Mouse (Mus musculus) forebrain, embryonic 16.5 days (tissue): ENCODE data around the gene Schip1. TPM values are rescaled to one million over a fixed set of nuclear protein-coding genes. Genes with fewer than 3 reads are reported as not detected.

Experiments
- ATAC-seq: fragments of 200-750 bp; cut with Nextera tagmentation; 2 replicates; pipeline ENCODE4 v1.8.0; 2017; ENCODE audit warnings: mild to moderate bottlenecking, moderate library complexity
- H3K27ac ChIP-seq: fragments of 300-500 bp; sonication (generic); 2 replicates; pipeline ENCODE4 v1.5.1; 2014; ENCODE audit warnings: low read length, control low read depth
- H3K27me3 ChIP-seq: fragments of 300-500 bp; sonication (generic); replicated peaks from 2 replicates; pipeline ENCODE4 v1.6.1; 2014; ENCODE audit warnings: low read length; ENCODE audit not compliant: control insufficient read depth, insufficient read depth
- H3K36me3 ChIP-seq: fragments of 300-500 bp; sonication (generic); 2 replicates; pipeline ENCODE4 v1.6.1; 2014; ENCODE audit not compliant: control insufficient read depth, insufficient read depth
- H3K4me1 ChIP-seq: fragments of 300-500 bp; sonication (generic); replicated peaks from 2 replicates; pipeline ENCODE4 v1.6.1; 2014; ENCODE audit warnings: low read length; ENCODE audit not compliant: control insufficient read depth, insufficient read depth
- H3K4me2 ChIP-seq: fragments of 300-500 bp; sonication (generic); 2 replicates; pipeline ENCODE4 v1.6.1; 2014; ENCODE audit warnings: mild to moderate bottlenecking, low read length, control low read depth
- H3K4me3 ChIP-seq: fragments of 300-500 bp; sonication (generic); replicated peaks from 2 replicates; pipeline ENCODE4 v1.5.1; 2014; ENCODE audit warnings: mild to moderate bottlenecking, low read length, control low read depth
- H3K9ac ChIP-seq: fragments of 300-500 bp; sonication (generic); replicated peaks from 2 replicates; pipeline ENCODE4 v1.6.1; 2014; ENCODE audit warnings: low read depth, low read length, control low read depth
- H3K9me3 ChIP-seq: fragments of 300-500 bp; sonication (generic); 2 replicates; pipeline ENCODE4 v1.6.1; 2016; ENCODE audit warnings: low read length; ENCODE audit not compliant: control insufficient read depth
- WGBS: fragments of 180-500 bp; shearing (Covaris S2); extraction: QIAGEN DNeasy Blood & Tissue Kit; methylation state at CpG from one replicate; pipeline ENCODE4 v1.1.7; 2014; 5-methylcytosine and 5-hydroxymethylcytosine counted together
- polyA plus RNA-seq: library from polyadenylated mRNA; unstranded; fragments of >200 nt; fragmentation: Nextera tagmentation; extraction: Ambion mirVana; gene quantifications from 2 replicates; pipeline ENCODE4 v1.2.1, GENCODE M21; 2015

The Schip1 gene
- polyA plus RNA-seq, 1 experiment from 2014 or later: 173 TPM

- H3K27me3 ChIP-seq: no peaks in the 10 kb centered on the region
- H3K36me3 ChIP-seq: no peaks in the 10 kb centered on the region
- no peak overlapping the region for H3K4me3 ChIP-seq
- no peak for ATAC-seq
- H3K9ac ChIP-seq: no peak overlapping the region
- H3K4me1 ChIP-seq: no peaks in the 10 kb centered on the region
- WGBS: 73% methylated on average over 5 of the region's 5 CpGs
- H3K4me2 ChIP-seq: no peak overlapping the region
- no peak overlapping the region for H3K27ac ChIP-seq
- H3K9me3 ChIP-seq: no peaks in the 10 kb centered on the region
These were observed 604.9 kb downstream of the Schip1 start for GRCm38 (mm10) chr3:68669418-68669974.

- Histone ChIP-seq H3K9ac (no peak overlapping the region), H3K27me3 (no peaks in the 10 kb centered on the region)
- 78% methylated on average over 2 of the region's 2 CpGs for WGBS
These were observed 610.1 kb downstream of the Schip1 start for GRCm38 (mm10) chr3:68674721-68675120.

GRCm38 (mm10) chr3:68675216-68675835 is 610.7 kb downstream of the Schip1 start:
- Histone ChIP-seq H3K4me1 (peaks cover 4% of the 10 kb centered on the region; the same call in 1 of the 2 replicates), H3K36me3 (no peaks in the 10 kb centered on the region), H3K4me3 (no peak overlapping the region), H3K27me3 (no peaks in the 10 kb centered on the region), H3K27ac (no peak overlapping the region), H3K4me2 (no peak overlapping the region), H3K9ac (no peak overlapping the region), H3K9me3 (no peaks in the 10 kb centered on the region)
- 89% methylated on average over 12 of the region's 12 CpGs for WGBS
- ATAC-seq: no peak

More at GRCm38 (mm10) chr3:68674721-68675120, 610.1 kb downstream of the Schip1 start:
- H3K36me3 ChIP-seq: no peaks in the 10 kb centered on the region
- peaks cover 4% of the 10 kb centered on the region; the same call in 1 of the 2 replicates for H3K4me1 ChIP-seq
- no peak overlapping the region for H3K4me2 ChIP-seq
- no peak overlapping the region for H3K27ac ChIP-seq
- H3K9me3 ChIP-seq: no peaks in the 10 kb centered on the region
- H3K4me3 ChIP-seq: no peak overlapping the region
- no peak for ATAC-seq

Other genes with a start within 250 kb of the Schip1 start
- gene Iqcj, start 172.6 kb upstream of the Schip1 start, polyA plus RNA-seq: 0.68 and 1.5 TPM in 2 replicates
- gene Iqschfp, start 172.6 kb upstream of the Schip1 start, polyA plus RNA-seq: 4.6 and 5.3 TPM in 2 replicates